ENCODE assay signal across 11 mouse cellular contexts in genomic region chr6:100156163-100156562, GRCm38 (mm10).
DNase-seq lines count a peak whose midpoint lies in the region; ATAC-seq and TF ChIP-seq lines count a peak whose summit lies in the region.
"Had no signal": no experiment of that assay in that cellular context is flagged by ENCODE, and none has a peak within 500 bp of the region (broad histone marks: within the 10 kb centered on the region; RNA-seq: fewer than 3 reads in every experiment).

No protein-coding gene starts in this region.

- H3K4me2 ChIP-seq in intestine, embryonic 16.5 days (ENCODE audit: low read depth, low read length) = 0 out of 2 replicates have a peak overlapping the region, but pooled peaks have one; percentile 9
- no peak overlapping the region for H3K4me2 ChIP-seq in intestine, embryonic 15.5 days (replicated peaks)
- no peak overlapping the region for H3K4me2 ChIP-seq in stomach, embryonic 15.5 days
- H3K4me2 ChIP-seq in stomach, postnatal 0 days (replicated peaks; ENCODE audit: low read depth) = no peak overlapping the region
- H3K4me2 ChIP-seq in hindbrain, embryonic 15.5 days = no peak overlapping the region

- no peaks in the 10 kb centered on the region for H3K27me3 ChIP-seq in intestine, embryonic 16.5 days (replicated peaks; ENCODE audit: control insufficient read depth, insufficient read depth, low read length)
- no peaks in the 10 kb centered on the region for H3K27me3 ChIP-seq in intestine, embryonic 15.5 days (replicated peaks)
- no peaks in the 10 kb centered on the region for H3K27me3 ChIP-seq in stomach, embryonic 15.5 days (replicated peaks)
- no peaks in the 10 kb centered on the region for H3K27me3 ChIP-seq in stomach, postnatal 0 days (ENCODE audit: control insufficient read depth, insufficient read depth, low read length)
- H3K27me3 ChIP-seq in hindbrain, embryonic 15.5 days = peaks cover 8% of the 10 kb centered on the region; the same call in 1 of the 2 replicates

- H3K9ac ChIP-seq in intestine, embryonic 16.5 days (ENCODE audit: low read depth, low read length) = no peak overlapping the region
- H3K9ac ChIP-seq in intestine, embryonic 15.5 days = no peak overlapping the region
- no peak overlapping the region for H3K9ac ChIP-seq in stomach, embryonic 15.5 days
- no peak overlapping the region for H3K9ac ChIP-seq in stomach, postnatal 0 days (ENCODE audit: low read length)
- H3K9ac ChIP-seq in hindbrain, embryonic 15.5 days = no peak overlapping the region

- H3K36me3 ChIP-seq in intestine, embryonic 16.5 days (ENCODE audit: control insufficient read depth, insufficient read depth, low read length) = no peaks in the 10 kb centered on the region
- no peaks in the 10 kb centered on the region for H3K36me3 ChIP-seq in intestine, embryonic 15.5 days
- no peaks in the 10 kb centered on the region for H3K36me3 ChIP-seq in stomach, embryonic 15.5 days
- H3K36me3 ChIP-seq in stomach, postnatal 0 days (ENCODE audit: control insufficient read depth, insufficient read depth, low read length) = no peaks in the 10 kb centered on the region
- no peaks in the 10 kb centered on the region for H3K36me3 ChIP-seq in hindbrain, embryonic 15.5 days

- 85% methylated on average over 4 of the region's 4 CpGs for WGBS in intestine, embryonic 16.5 days
- WGBS in intestine, embryonic 15.5 days = 72% methylated on average over 4 of the region's 4 CpGs
- WGBS in stomach, embryonic 15.5 days = 77% methylated on average over 4 of the region's 4 CpGs
- 84% methylated on average over 4 of the region's 4 CpGs for WGBS in stomach, postnatal 0 days
- 61% methylated on average over 4 of the region's 4 CpGs for WGBS in hindbrain, embryonic 15.5 days

- H3K4me3 ChIP-seq in intestine, embryonic 16.5 days (ENCODE audit: low read length) = no peak overlapping the region
- no peak overlapping the region for H3K4me3 ChIP-seq in intestine, embryonic 15.5 days (replicated peaks)
- no peak overlapping the region for H3K4me3 ChIP-seq in stomach, embryonic 15.5 days (replicated peaks)
- no peak overlapping the region for H3K4me3 ChIP-seq in stomach, postnatal 0 days (ENCODE audit: low read depth, low read length)
- H3K4me3 ChIP-seq in hindbrain, embryonic 15.5 days = no peak overlapping the region

- no peaks in the 10 kb centered on the region for H3K9me3 ChIP-seq in intestine, embryonic 16.5 days (ENCODE audit: control insufficient read depth, low read length)
- no peaks in the 10 kb centered on the region for H3K9me3 ChIP-seq in intestine, embryonic 15.5 days
- no peaks in the 10 kb centered on the region for H3K9me3 ChIP-seq in stomach, embryonic 15.5 days
- H3K9me3 ChIP-seq in stomach, postnatal 0 days (ENCODE audit: control insufficient read depth, low read length) = no peaks in the 10 kb centered on the region
- H3K9me3 ChIP-seq in hindbrain, embryonic 15.5 days = no peaks in the 10 kb centered on the region

- DNase-seq in stomach, postnatal 0 days (ENCODE audit: low spot score) = no peak
- DNase-seq in adrenal gland, adult (ENCODE audit: inconsistent age in 2 of 2, low spot score in 1 of 2) = no peak
- DNase-seq in cerebellum, adult 11-12 months = no peak
- DNase-seq in layer of hippocampus, postnatal 36 days = no peak
- DNase-seq: cerebellum, postnatal 36 days; gastrocnemius, postnatal 25 days had no signal

- no peak for TF ChIP-seq EP300 in stomach, postnatal 0 days (optimal IDR thresholded peaks at IDR 0.05)

- peaks cover 47% of the 10 kb centered on the region for H3K4me1 ChIP-seq in intestine, embryonic 16.5 days (ENCODE audit: control insufficient read depth, insufficient read depth, low read length)
- H3K4me1 ChIP-seq in intestine, embryonic 15.5 days (replicated peaks) = peaks cover 28% of the 10 kb centered on the region
- H3K4me1 ChIP-seq in stomach, embryonic 15.5 days = peaks cover 11% of the 10 kb centered on the region; the same call in 1 of the 2 replicates
- H3K4me1 ChIP-seq in stomach, postnatal 0 days (replicated peaks; ENCODE audit: control insufficient read depth, insufficient read depth) = no peaks in the 10 kb centered on the region
- peaks cover 16% of the 10 kb centered on the region for H3K4me1 ChIP-seq in hindbrain, embryonic 15.5 days (replicated peaks)

- no peak overlapping the region for H3K27ac ChIP-seq in intestine, embryonic 16.5 days (ENCODE audit: low read length)
- no peak overlapping the region for H3K27ac ChIP-seq in intestine, embryonic 15.5 days
- H3K27ac ChIP-seq in stomach, embryonic 15.5 days = peak overlapping the region; percentile 48
- no peak overlapping the region for H3K27ac ChIP-seq in stomach, postnatal 0 days (replicated peaks)
- peak overlapping the region; percentile 35; the same call in 1 of the 2 replicates for H3K27ac ChIP-seq in hindbrain, embryonic 15.5 days (replicated peaks)

- no peak for ATAC-seq in intestine, embryonic 16.5 days
- ATAC-seq in intestine, embryonic 15.5 days = no peak
- ATAC-seq in stomach, embryonic 15.5 days (ENCODE audit: insufficient read depth, low FRiP score, low read depth) = no peak
- no peak for ATAC-seq in stomach, postnatal 0 days (ENCODE audit: low FRiP score, low TSS enrichment)
- no peak for ATAC-seq in hindbrain, embryonic 15.5 days (ENCODE audit: low FRiP score, low read depth)
- ATAC-seq: CD4-positive, CD25-positive, alpha-beta regulatory T cell, adult 4 months had no signal

- TF ChIP-seq CTCF in stomach, postnatal 0 days (IDR thresholded peaks at IDR 0.05; ENCODE audit: low read depth) = no peak

Comparison
In these comparisons a context has a peak if more than half of its experiments do, and no peak if none do; other contexts are left out.
1. H3K27ac ChIP-seq: peak in stomach, embryonic 15.5 days (single experiment) and hindbrain, embryonic 15.5 days (single experiment); none in intestine, embryonic 16.5 days (single experiment), intestine, embryonic 15.5 days (single experiment) and stomach, postnatal 0 days (single experiment).